Mouse (Mus musculus): ENCODE measurements around the gene Rnf208. TPM values are rescaled to one million over a fixed set of nuclear protein-coding genes. Genes with fewer than 3 reads are reported as not detected.

Gene Rnf208
- polyA plus RNA-seq, 1 experiment from 2014 or later = 148 TPM

GRCm38 (mm10) chr2:25210686-25211085 lies 31.4 kb upstream of the Rnf208 start:
- under 1% methylated on average over 24 of the region's 24 CpGs for WGBS

GRCm38 (mm10) chr2:25211121-25211670 lies 30.9 kb upstream of the Rnf208 start, which contains the start of gene Nelfb:
Nelfb (minus strand) TSS chr2:25211489.
- peak within 1 kb of the TSS; percentile 92 for H3K27ac ChIP-seq

More at GRCm38 (mm10) chr2:25210686-25211085, 31.4 kb upstream of the Rnf208 start:
- ATAC-seq (replicated peaks) = peak; percentile 59
- H3K4me3 ChIP-seq = peak overlapping the region; percentile 80
- peaks cover 36% of the 10 kb centered on the region for H3K4me1 ChIP-seq
- peak overlapping the region; percentile 80 for H3K9ac ChIP-seq
- H3K4me2 ChIP-seq = peak overlapping the region; percentile 83
- no peaks in the 10 kb centered on the region; the same call in 1 of the 2 replicates for H3K36me3 ChIP-seq (replicated peaks)
- H3K27ac ChIP-seq = peak overlapping the region; percentile 92
- no peaks in the 10 kb centered on the region for H3K9me3 ChIP-seq
- H3K27me3 ChIP-seq (replicated peaks) = no peaks in the 10 kb centered on the region

GRCm38 (mm10) chr2:25213266-25213865 lies 28.7 kb upstream of the Rnf208 start:
- Histone ChIP-seq H3K36me3 (replicated peaks) (no peaks in the 10 kb centered on the region), H3K4me3 (no peak overlapping the region), H3K4me1 (peaks cover 25% of the 10 kb centered on the region), H3K9ac (no peak overlapping the region), H3K27me3 (replicated peaks) (no peaks in the 10 kb centered on the region), H3K4me2 (no peak overlapping the region), H3K9me3 (no peaks in the 10 kb centered on the region), H3K27ac (no peak overlapping the region)
- no peak for ATAC-seq (replicated peaks)
- 72% methylated on average over 23 of the region's 23 CpGs for WGBS

More at GRCm38 (mm10) chr2:25211121-25211670, 30.9 kb upstream of the Rnf208 start, which contains the start of gene Nelfb:
- Histone ChIP-seq H3K4me3 (peak within 1 kb of the TSS; percentile 80), H3K9ac (peak within 1 kb of the TSS; percentile 80), H3K27me3 (replicated peaks) (no peaks in the 10 kb centered on the region), H3K4me2 (peak within 1 kb of the TSS; percentile 83), H3K36me3 (replicated peaks) (no peaks in the 10 kb centered on the region; the same call in 1 of the 2 replicates), H3K4me1 (peaks cover 36% of the 10 kb centered on the region), H3K9me3 (no peaks in the 10 kb centered on the region)
- under 1% methylated on average over 44 of the region's 44 CpGs for WGBS
- ATAC-seq (replicated peaks) = peak; percentile 95

GRCm38 (mm10) chr2:25214444-25214843 lies 27.6 kb upstream of the Rnf208 start, which contains the start of gene Stpg3:
Stpg3 (minus strand) TSS chr2:25214637.
- H3K9ac ChIP-seq = no peak within 1 kb of the TSS
- no peak within 1 kb of the TSS for H3K27ac ChIP-seq
- H3K36me3 ChIP-seq (replicated peaks) = no peaks in the 10 kb centered on the region
- H3K4me3 ChIP-seq = no peak within 1 kb of the TSS
- H3K27me3 ChIP-seq (replicated peaks) = no peaks in the 10 kb centered on the region
- no peak within 1 kb of the TSS for H3K4me2 ChIP-seq
- no peaks in the 10 kb centered on the region for H3K9me3 ChIP-seq
- H3K4me1 ChIP-seq = peaks cover 15% of the 10 kb centered on the region
- WGBS = 57% methylated on average over 3 of the region's 3 CpGs
- ATAC-seq (replicated peaks) = no peak

GRCm38 (mm10) chr2:25217666-25218065 lies 24.4 kb upstream of the Rnf208 start:
- 66% methylated on average over 2 of the region's 2 CpGs for WGBS
- ATAC-seq (replicated peaks) = no peak

DNA sequence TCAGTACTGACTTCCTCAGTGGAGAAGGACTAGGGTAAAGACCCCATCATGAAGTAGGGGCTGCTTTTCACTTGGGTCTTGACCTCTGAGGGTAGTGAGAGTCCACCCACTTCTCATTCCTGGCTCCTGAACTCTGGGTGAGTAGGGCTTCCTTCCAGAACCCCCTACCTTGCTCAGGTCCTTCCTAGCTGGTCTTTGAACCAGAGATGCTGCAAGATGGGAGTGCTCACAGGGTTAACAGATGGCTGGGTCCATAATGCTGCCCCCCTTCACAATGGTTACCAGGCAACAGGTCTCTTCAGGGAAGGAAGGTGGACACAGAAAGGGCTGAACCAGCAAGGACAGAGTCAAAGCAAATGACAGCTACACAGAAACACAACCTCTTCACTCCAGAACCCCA lies 23.6 kb upstream of the Rnf208 start, which contains the start of gene Fam166a:
Gene Fam166a, plus strand, starts transcription at position 301 of the 400 bp plus-strand sequence.
- H3K27ac ChIP-seq = no peak within 1 kb of the TSS
- no peaks in the 10 kb centered on the region for H3K27me3 ChIP-seq (replicated peaks)
- no peak within 1 kb of the TSS for H3K4me3 ChIP-seq
- no peaks in the 10 kb centered on the region for H3K9me3 ChIP-seq
- peaks cover 4% of the 10 kb centered on the region for H3K4me1 ChIP-seq
- H3K4me2 ChIP-seq = no peak within 1 kb of the TSS
- H3K9ac ChIP-seq = no peak within 1 kb of the TSS
- H3K36me3 ChIP-seq (replicated peaks) = no peaks in the 10 kb centered on the region
- no peak for ATAC-seq (replicated peaks)

More at GRCm38 (mm10) chr2:25217666-25218065, 24.4 kb upstream of the Rnf208 start:
- H3K4me3 ChIP-seq = no peak overlapping the region
- no peaks in the 10 kb centered on the region for H3K9me3 ChIP-seq
- no peaks in the 10 kb centered on the region for H3K36me3 ChIP-seq (replicated peaks)
- no peaks in the 10 kb centered on the region for H3K27me3 ChIP-seq (replicated peaks)
- no peak overlapping the region for H3K27ac ChIP-seq
- no peak overlapping the region for H3K9ac ChIP-seq
- H3K4me1 ChIP-seq = no peaks in the 10 kb centered on the region
- no peak overlapping the region for H3K4me2 ChIP-seq

DNA sequence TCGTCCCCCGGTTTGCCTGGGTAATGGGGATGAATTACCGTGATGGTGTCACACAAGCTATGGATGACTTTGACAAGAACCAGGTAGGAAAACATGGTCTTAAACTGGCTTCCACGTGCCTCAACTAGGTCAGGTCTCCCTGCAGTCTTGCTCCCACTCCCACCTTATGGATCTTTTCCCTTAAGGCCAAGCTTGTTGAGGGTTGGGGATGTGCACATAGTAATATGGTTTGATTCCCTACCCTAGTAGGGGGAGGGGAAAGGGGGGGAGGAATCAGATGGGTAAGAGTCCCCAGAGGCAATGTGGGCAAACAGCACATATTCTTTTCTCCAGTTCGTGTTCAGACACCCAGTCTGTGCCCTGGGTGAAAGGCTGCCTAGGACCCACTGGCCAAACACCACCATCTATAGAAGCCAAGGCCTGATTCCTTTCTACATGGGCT lies 20.7 kb upstream of the Rnf208 start:
- H3K4me1 ChIP-seq = peaks cover 16% of the 10 kb centered on the region
- H3K36me3 ChIP-seq (replicated peaks) = no peaks in the 10 kb centered on the region
- no peak for ATAC-seq (replicated peaks)
- no peak overlapping the region for H3K4me3 ChIP-seq
- no peak overlapping the region for H3K4me2 ChIP-seq
- H3K9me3 ChIP-seq = no peaks in the 10 kb centered on the region
- H3K27me3 ChIP-seq (replicated peaks) = no peaks in the 10 kb centered on the region
- 80% methylated on average over 5 of the region's 5 CpGs for WGBS
- H3K27ac ChIP-seq = no peak overlapping the region
- H3K9ac ChIP-seq = no peak overlapping the region

GRCm38 (mm10) chr2:25223681-25224491 lies 18.2 kb upstream of the Rnf208 start:
- Histone ChIP-seq H3K27ac (peak overlapping the region; percentile 92), H3K4me2 (peak overlapping the region; percentile 90), H3K9ac (peak overlapping the region; percentile 89), H3K27me3 (replicated peaks) (no peaks in the 10 kb centered on the region), H3K4me1 (peaks cover 19% of the 10 kb centered on the region), H3K36me3 (replicated peaks) (no peaks in the 10 kb centered on the region), H3K4me3 (peak overlapping the region; percentile 98), H3K9me3 (no peaks in the 10 kb centered on the region)
- ATAC-seq (replicated peaks) = no peak; the same call in 1 of the 2 replicates
- WGBS = 2% methylated on average over 53 of the region's 53 CpGs

DNA sequence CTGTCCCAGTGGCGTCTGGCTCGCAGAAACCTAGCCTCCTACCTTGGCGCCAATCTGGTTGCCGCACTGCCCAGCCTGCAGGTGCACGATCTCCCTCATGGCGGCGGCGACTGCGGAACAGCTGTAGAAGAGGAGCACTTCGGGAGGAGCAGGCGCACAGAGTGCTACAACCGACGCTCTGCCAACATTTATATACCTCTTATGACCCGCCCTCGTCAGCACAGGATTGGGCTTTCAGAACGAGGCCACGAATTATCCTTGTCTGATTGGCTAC lies 17.6 kb upstream of the Rnf208 start, which contains the start of gene Tubb4b:
Gene Tubb4b, minus strand, starts transcription at position 211 of the 274 bp plus-strand sequence.
- Histone ChIP-seq H3K4me1 (peaks cover 20% of the 10 kb centered on the region), H3K9ac (peak within 1 kb of the TSS; percentile 89), H3K9me3 (no peaks in the 10 kb centered on the region), H3K27me3 (replicated peaks) (no peaks in the 10 kb centered on the region), H3K4me3 (peak within 1 kb of the TSS; percentile 98), H3K4me2 (peak within 1 kb of the TSS; percentile 90), H3K36me3 (replicated peaks) (no peaks in the 10 kb centered on the region), H3K27ac (peak within 1 kb of the TSS; percentile 99)
- ATAC-seq (replicated peaks) = no peak
- 0% methylated on average over 17 of the region's 17 CpGs for WGBS

DNA sequence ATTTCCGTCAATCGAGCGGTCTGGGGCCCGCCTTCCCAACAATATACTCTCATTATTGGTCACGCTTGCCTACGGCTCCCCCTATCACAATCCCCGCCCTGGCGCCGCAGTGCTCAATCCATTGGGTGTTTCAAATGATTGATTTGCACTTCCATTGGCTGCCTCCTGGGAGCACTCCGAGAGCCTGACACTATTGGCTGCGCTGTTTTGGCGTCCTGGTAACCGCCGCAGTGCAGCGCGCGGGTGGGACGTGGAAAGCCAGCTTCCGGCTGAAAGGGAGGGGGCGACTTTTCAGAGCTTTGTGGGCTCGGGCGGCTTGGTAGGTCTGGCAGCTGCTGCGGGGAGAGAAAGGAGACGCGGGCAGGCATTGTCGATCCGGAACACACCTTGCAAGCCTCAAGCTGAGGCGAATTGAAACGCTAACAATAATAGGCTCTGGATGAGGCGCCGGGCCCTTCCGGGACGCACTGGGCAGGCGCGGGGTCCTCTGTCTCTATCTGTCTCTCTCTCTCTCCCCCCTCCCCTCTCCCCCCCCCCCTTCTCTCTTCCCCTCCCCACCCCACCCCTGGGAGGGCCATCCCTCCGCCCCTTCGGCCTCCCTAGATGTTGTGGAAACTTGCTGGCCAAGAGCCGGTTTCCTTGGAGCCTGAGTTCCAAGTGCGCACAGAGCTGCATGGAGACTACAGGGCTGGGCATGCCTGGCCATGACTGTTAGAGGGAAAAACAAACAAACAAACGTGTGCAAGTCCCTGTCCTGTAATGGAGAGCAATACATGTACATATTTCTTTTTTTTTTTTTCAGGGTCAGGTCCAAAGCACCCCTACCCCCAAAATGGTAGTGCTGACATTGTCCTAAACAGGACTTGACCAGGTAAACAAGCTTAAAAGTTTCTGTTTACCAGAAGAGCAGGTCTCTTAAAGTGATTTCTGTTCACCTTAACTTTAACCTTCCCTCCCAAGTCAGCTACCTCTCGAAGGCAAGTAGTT lies 17.0 kb upstream of the Rnf208 start:
- Histone ChIP-seq H3K4me2 (peak overlapping the region; percentile 51), H3K27ac (peak overlapping the region; percentile 99), H3K27me3 (replicated peaks) (no peaks in the 10 kb centered on the region), H3K4me1 (peaks cover 20% of the 10 kb centered on the region), H3K9me3 (no peaks in the 10 kb centered on the region), H3K4me3 (peak overlapping the region; percentile 61), H3K9ac (peak overlapping the region; percentile 77), H3K36me3 (replicated peaks) (no peaks in the 10 kb centered on the region)
- WGBS = 2% methylated on average over 41 of the region's 41 CpGs
- peak; percentile 97 for ATAC-seq (replicated peaks)

DNA sequence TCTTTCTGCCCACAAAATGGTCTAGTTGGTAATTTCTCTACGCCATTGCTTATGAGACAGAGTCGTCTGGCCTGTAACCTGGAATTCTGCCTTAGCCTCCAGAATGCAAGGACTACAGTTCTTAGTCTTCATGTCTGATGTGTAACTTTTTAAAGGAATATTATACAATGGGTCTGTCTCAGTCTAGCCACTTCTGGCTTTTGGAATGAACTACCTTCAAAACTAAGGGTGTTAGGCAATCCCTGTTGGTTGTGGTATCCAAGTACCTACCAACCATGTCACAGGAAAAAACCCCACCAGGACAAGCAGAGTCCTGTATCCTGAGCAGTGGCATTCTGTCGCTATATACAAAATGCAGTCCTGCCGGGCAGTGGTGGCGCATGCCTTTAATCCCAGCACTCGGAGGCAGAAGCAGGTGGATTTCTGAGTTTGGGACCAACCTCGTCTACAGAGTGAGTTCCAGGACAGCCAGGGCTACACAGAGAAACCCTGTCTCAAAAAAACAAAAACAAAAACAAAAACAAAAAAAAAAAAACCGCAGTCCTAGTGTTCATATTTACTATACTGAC lies 16.2 kb upstream of the Rnf208 start:
- Histone ChIP-seq H3K4me2 (peak overlapping the region; percentile 51; the same call in 1 of the 2 replicates), H3K9ac (no peak overlapping the region), H3K27ac (0 out of 2 replicates have a peak overlapping the region, but pooled peaks have one; percentile 99), H3K36me3 (replicated peaks) (no peaks in the 10 kb centered on the region), H3K9me3 (no peaks in the 10 kb centered on the region), H3K4me3 (no peak overlapping the region; the same call in 1 of the 2 replicates), H3K27me3 (replicated peaks) (no peaks in the 10 kb centered on the region), H3K4me1 (peaks cover 20% of the 10 kb centered on the region)
- 71% methylated on average over 8 of the region's 8 CpGs for WGBS
- ATAC-seq (replicated peaks) = no peak

Measured in midbrain, embryonic 15.5 days (tissue).